Mouse (Mus musculus) skeletal muscle tissue, postnatal 0 days (tissue): ENCODE results near the gene Skida1. TPM values are rescaled to one million over a fixed set of nuclear protein-coding genes. Genes with fewer than 3 reads are reported as not detected.

ENCODE experiments used
- microRNA-seq, 2 experiments: library from miRNA; unstranded; fragments of <30 nt; microRNA quantifications; one replicate each; pipeline ENCODE4; 2016
- polyA plus RNA-seq: library from polyadenylated mRNA; unstranded; fragments of >200 nt; fragmentation: Nextera tagmentation; extraction: Ambion mirVana; gene quantifications from 2 replicates; pipeline ENCODE4 v1.2.1, GENCODE M21; 2015

Gene Skida1
- polyA plus RNA-seq: 1.7 and 2.0 TPM in 2 replicates

DNA sequence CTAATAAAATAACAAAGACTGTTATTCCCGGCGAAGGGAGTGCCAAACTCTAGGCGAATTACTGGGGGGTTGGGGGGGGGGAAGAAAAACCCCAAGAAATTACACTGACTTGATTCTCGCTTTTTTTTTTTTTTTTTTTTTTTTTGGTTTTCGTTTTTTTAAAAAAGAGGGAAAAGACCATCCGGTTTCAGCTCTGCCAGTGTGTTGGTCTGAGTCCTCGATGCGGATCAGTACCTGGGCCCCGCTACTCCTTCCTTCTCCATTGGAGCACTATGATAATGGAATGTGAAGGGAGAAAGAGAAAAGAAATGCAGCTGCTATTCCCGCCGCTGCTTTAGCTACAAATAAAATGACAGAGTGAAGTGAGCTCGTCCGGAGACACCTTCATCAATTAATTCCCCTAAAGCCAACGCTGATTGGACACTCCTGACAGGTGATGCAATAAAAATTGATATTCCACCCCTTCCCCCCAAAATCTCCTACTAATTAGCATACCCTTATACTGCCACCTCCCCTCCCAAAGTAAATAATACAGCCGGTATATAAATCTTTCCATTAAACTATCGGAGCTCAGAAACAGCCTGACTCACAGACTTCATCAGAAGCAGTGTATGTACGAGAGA is at the start of gene Skida1:
Gene Skida1 (minus strand): TSS at position 599 of the 623 bp plus-strand sequence.

GRCm38 (mm10) chr2:18055016-18055928 is 6.4 kb upstream of the Skida1 start, which contains the start of gene Mllt10:
Gene Mllt10, plus strand, starts transcription at chr2:18055237.

GRCm38 (mm10) chr2:18037491-18037890 is 11.4 kb downstream of the Skida1 start, which contains the start of gene A930004D18Rik:
Gene A930004D18Rik, minus strand, starts transcription at chr2:18037737.

DNA sequence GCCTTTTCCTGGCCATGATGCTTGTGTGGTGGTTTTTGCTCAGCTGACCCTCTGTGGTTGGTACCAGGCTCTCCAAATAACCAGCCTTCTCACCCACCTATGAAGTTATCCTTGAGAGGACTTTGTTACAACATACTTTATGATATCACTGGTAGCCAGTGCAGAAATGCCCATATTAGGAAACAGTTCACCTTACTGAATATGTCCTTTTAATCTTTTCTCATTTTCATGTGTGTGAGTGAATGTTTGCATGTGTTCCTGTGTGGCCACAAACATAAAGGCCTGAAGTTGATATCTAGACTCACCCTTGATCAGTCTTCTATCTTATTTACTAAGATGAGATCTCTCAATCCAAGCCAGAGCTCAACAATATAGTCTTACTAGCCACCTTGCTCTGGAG is 52.0 kb downstream of the Skida1 start, which contains the start of gene H2al2a:
Gene H2al2a (minus strand): TSS at position 101 of the 400 bp plus-strand sequence.

Small RNA genes within 50 kb of the gene (microRNA-seq; reads per million reads assigned to microRNA genes)
- 1.3 to 2.5 reads per million in 2 experiments for gene Mir7655

Other genes starting within 250 kb of the Skida1 start
- gene H2al2a, start 52.1 kb downstream of the Skida1 start, polyA plus RNA-seq: not detected in 2 replicates
- 5.3 and 5.8 TPM in 2 replicates for gene A930004D18Rik, start 11.3 kb downstream of the Skida1 start, polyA plus RNA-seq
- 18.8 TPM in 2 replicates for gene Mllt10, start 6.2 kb upstream of the Skida1 start, polyA plus RNA-seq